Comparison of ENCODE assay signal across 18 mouse cellular contexts in genomic region chr1:66678662-66679061, GRCm38 (mm10). TPM values are rescaled to one million over a fixed set of nuclear protein-coding genes. Genes with fewer than 3 reads are reported as not detected.
DNase-seq lines count a peak whose midpoint lies in the region; ATAC-seq and TF ChIP-seq lines count a peak whose summit lies in the region.
"Had no signal": no experiment of that assay in that cellular context is flagged by ENCODE, and none has a peak within 500 bp of the region (broad histone marks: within the 10 kb centered on the region; RNA-seq: fewer than 3 reads in every experiment).

No protein-coding gene starts in this region.

- no peak for DNase-seq in heart, postnatal 0 days (ENCODE audit: low spot score)
- DNase-seq in heart, embryonic 10.5 days (ENCODE audit: low spot score), result no peak
- no peak for DNase-seq in lung, embryonic 14.5 days
- no peak for DNase-seq in lung, adult 18-20 months
- no peak for DNase-seq in MEL (ENCODE audit: low read depth, low spot score)
- DNase-seq in retina, postnatal 1 day, result no peak
- DNase-seq in ovary, postnatal 36 days (ENCODE audit: low spot score), result no peak
- DNase-seq: adrenal gland, adult 2 months; cerebellum, adult 9-10 months; kidney, postnatal 4 days; lung, postnatal 10 days; right cerebral cortex, adult 18-20 months; thymus, postnatal 14 days had no signal

- no peak overlapping the region for H3K4me3 ChIP-seq in heart, postnatal 0 days (ENCODE audit: low read depth, low read length)
- H3K4me3 ChIP-seq in heart, embryonic 10.5 days, result no peak overlapping the region
- no peak overlapping the region for H3K4me3 ChIP-seq in lung, embryonic 14.5 days (ENCODE audit: low read depth, low read length)
- H3K4me3 ChIP-seq in MEL (ENCODE audit: control insufficient read depth in 1 of 2, insufficient read depth in 1 of 2, low read depth in 2 of 2, low read length in 2 of 2), result no peak overlapping the region
- H3K4me3 ChIP-seq: limb, embryonic 13.5 days; megakaryocyte, embryonic 14.5 days had no signal

- H3K27ac ChIP-seq in heart, postnatal 0 days (ENCODE audit: low read depth), result no peak overlapping the region
- no peak overlapping the region for H3K27ac ChIP-seq in heart, embryonic 10.5 days
- H3K27ac ChIP-seq in lung, embryonic 14.5 days (ENCODE audit: low read depth), result no peak overlapping the region
- H3K27ac ChIP-seq in MEL (ENCODE audit: control insufficient read depth, low read depth, low read length), result no peak overlapping the region
- H3K27ac ChIP-seq: limb, embryonic 13.5 days; liver, embryonic 14.5 days had no signal

- no peak for ATAC-seq in heart, postnatal 0 days (ENCODE audit: insufficient read depth, low read depth)
- no peak for ATAC-seq in lung, embryonic 14.5 days (ENCODE audit: insufficient read depth)
- ATAC-seq in megakaryocyte progenitor cell, adult 5-6 weeks (replicated peaks; ENCODE audit: poor library complexity), result peak; percentile 63; the same call in 1 of the 2 replicates
- ATAC-seq: forebrain, embryonic 16.5 days had no signal

- H3K9ac ChIP-seq in heart, postnatal 0 days (replicated peaks; ENCODE audit: low read depth, low read length), result no peak overlapping the region
- no peak overlapping the region for H3K9ac ChIP-seq in lung, embryonic 14.5 days
- no peak overlapping the region for H3K9ac ChIP-seq in MEL (ENCODE audit: control insufficient read depth, low read depth, low read length, poor library complexity, severe bottlenecking)
- H3K9ac ChIP-seq: limb, embryonic 13.5 days; liver, embryonic 14.5 days had no signal

- no peaks in the 10 kb centered on the region for H3K27me3 ChIP-seq in heart, postnatal 0 days (ENCODE audit: control insufficient read depth, insufficient read depth, low read length)
- H3K27me3 ChIP-seq in heart, embryonic 10.5 days (ENCODE audit: insufficient read depth, poor library complexity, severe bottlenecking), result no peaks in the 10 kb centered on the region
- H3K27me3 ChIP-seq in lung, embryonic 14.5 days (ENCODE audit: insufficient read depth, low read length), result no peaks in the 10 kb centered on the region
- H3K27me3 ChIP-seq in MEL (ENCODE audit: control insufficient read depth in 1 of 2, insufficient read depth in 2 of 2, low read length in 2 of 2), result no peaks in the 10 kb centered on the region; a peak in 2 of 4 replicates
- H3K27me3 ChIP-seq: limb, embryonic 13.5 days; megakaryocyte, embryonic 14.5 days had no signal

- H3K9me3 ChIP-seq in heart, postnatal 0 days (replicated peaks; ENCODE audit: control insufficient read depth, low read length), result no peaks in the 10 kb centered on the region
- H3K9me3 ChIP-seq in heart, embryonic 10.5 days, result no peaks in the 10 kb centered on the region
- no peaks in the 10 kb centered on the region for H3K9me3 ChIP-seq in lung, embryonic 14.5 days (ENCODE audit: low read depth, low read length)
- H3K9me3 ChIP-seq in MEL (replicated peaks; ENCODE audit: insufficient read depth, low read length), result no peaks in the 10 kb centered on the region
- H3K9me3 ChIP-seq: limb, embryonic 13.5 days; megakaryocyte, embryonic 14.5 days had no signal

- TF ChIP-seq POLR2A in MEL (IDR thresholded peaks at IDR 0.05; ENCODE audit: control insufficient read depth in 1 of 2, insufficient read depth in 1 of 2, low read depth in 1 of 2, low read length in 2 of 2, poor library complexity in 1 of 2), result no peak

- peak; percentile 13; the same call in 1 of the 2 replicates for TF ChIP-seq CTCF in heart, postnatal 0 days (IDR thresholded peaks at IDR 0.05; ENCODE audit: low read depth)
- TF ChIP-seq CTCF in lung, embryonic 14.5 days (IDR thresholded peaks at IDR 0.05; ENCODE audit: low read depth), result 0 out of 2 replicates have a peak, but pooled peaks have one; percentile 7
- TF ChIP-seq CTCF in MEL (IDR thresholded peaks at IDR 0.05 in 2 of 3, conservative IDR thresholded peaks at IDR 0.05 in 1 of 3; ENCODE audit: control insufficient read depth in 1 of 3, insufficient read depth in 1 of 3, low read depth in 2 of 3, low read length in 3 of 3, poor library complexity in 1 of 3, severe bottlenecking in 1 of 3), result peak in 1 of 3 experiments; percentile 26; a peak in 2 of 6 replicates

- H3K4me2 ChIP-seq in heart, postnatal 0 days (ENCODE audit: low read depth, low read length), result no peak overlapping the region
- H3K4me2 ChIP-seq in lung, embryonic 14.5 days, result no peak overlapping the region
- H3K4me2 ChIP-seq: limb, embryonic 13.5 days had no signal

- peak; percentile 32 for TF ChIP-seq RAD21 in MEL (IDR thresholded peaks at IDR 0.05; ENCODE audit: low read depth, low read length)

- no peaks in the 10 kb centered on the region for H3K79me2 ChIP-seq in MEL (ENCODE audit: control insufficient read depth, insufficient read depth, low read length, poor library complexity)

- TF ChIP-seq EP300 in heart, postnatal 0 days (IDR thresholded peaks at IDR 0.05; ENCODE audit: low read depth), result no peak
- no peak for TF ChIP-seq EP300 in MEL (IDR thresholded peaks at IDR 0.05; ENCODE audit: low read depth in 1 of 2, low read length in 2 of 2)

- no peaks in the 10 kb centered on the region for H3K4me1 ChIP-seq in heart, postnatal 0 days (ENCODE audit: control insufficient read depth, insufficient read depth)
- no peaks in the 10 kb centered on the region for H3K4me1 ChIP-seq in heart, embryonic 10.5 days
- H3K4me1 ChIP-seq in lung, embryonic 14.5 days (ENCODE audit: insufficient read depth), result no peaks in the 10 kb centered on the region
- H3K4me1 ChIP-seq in MEL (ENCODE audit: control insufficient read depth in 1 of 2, insufficient read depth in 2 of 2, low read length in 2 of 2), result no peaks in the 10 kb centered on the region
- H3K4me1 ChIP-seq: limb, embryonic 13.5 days had no signal

- 41% methylated on average over 2 of the region's 2 CpGs for WGBS in heart, postnatal 0 days
- 40% methylated on average over 2 of the region's 2 CpGs for WGBS in heart, embryonic 10.5 days
- 25% methylated on average over 2 of the region's 2 CpGs for WGBS in lung, embryonic 14.5 days

- no peaks in the 10 kb centered on the region for H3K36me3 ChIP-seq in heart, postnatal 0 days (replicated peaks; ENCODE audit: control insufficient read depth, insufficient read depth, low read length)
- no peaks in the 10 kb centered on the region for H3K36me3 ChIP-seq in heart, embryonic 10.5 days
- H3K36me3 ChIP-seq in lung, embryonic 14.5 days (ENCODE audit: insufficient read depth), result no peaks in the 10 kb centered on the region
- no peaks in the 10 kb centered on the region for H3K36me3 ChIP-seq in MEL (ENCODE audit: control insufficient read depth in 1 of 2, insufficient read depth in 2 of 2, low read length in 2 of 2)
- H3K36me3 ChIP-seq: limb, embryonic 13.5 days had no signal

TF ChIP-seq in MEL, 35 proteins besides CTCF, POLR2A, EP300 and RAD21:
- no peak for TF ChIP-seq ZMIZ1 (IDR thresholded peaks at IDR 0.05; ENCODE audit: low read depth, low read length)
- 0 out of 2 replicates have a peak, but pooled peaks have one; percentile 55 for TF ChIP-seq MAFK (IDR thresholded peaks at IDR 0.05; ENCODE audit: borderline replicate concordance, low read depth, low read length)
- TF ChIP-seq ZC3H11A (IDR thresholded peaks at IDR 0.05; ENCODE audit: low read depth, low read length), result no peak
- peak; percentile 19; the same call in 1 of the 2 replicates for TF ChIP-seq SMC3 (IDR thresholded peaks at IDR 0.05; ENCODE audit: low read depth, low read length)

RNA-seq across cellular contexts. Expression of gene Rpe, which starts 22.0 kb away (rescaled TPM):
- 17.4 and 24.3 TPM in 2 replicates for total RNA-seq in heart, postnatal 0 days (2014; rRNA removed; ENCODE audit: low replicate concordance)
- polyA plus RNA-seq in heart, postnatal 0 days (2015; fragmentation: Nextera tagmentation; extraction: Ambion mirVana), result 16.6 and 18.4 TPM in 2 replicates
- polyA plus RNA-seq in heart, embryonic 10.5 days (2016; fragmentation: Nextera tagmentation; extraction: Ambion mirVana), result 38.1 and 42.0 TPM in 2 replicates
- 54.3 and 55.5 TPM in 2 replicates for polyA plus RNA-seq in lung, embryonic 14.5 days (2014; fragmentation: Nextera tagmentation; extraction: Ambion mirVana)
- 27.0 and 31.8 TPM in 2 replicates for total RNA-seq in MEL (2012; rRNA removed)
- 10 to 100 TPM in 1 of 2 experiments, not detected in 1; 32.2 TPM for polyA plus RNA-seq in MEL (2012; ENCODE audit: insufficient read depth in 1 of 2, insufficient read length in 2 of 2, low read depth in 1 of 2, low replicate concordance in 2 of 2, missing spikeins in 1 of 2)
- 62.2 and 65.0 TPM in 2 replicates for total RNA-seq in megakaryocyte progenitor cell, adult 5-6 weeks (2015)
- 61.4 and 68.6 TPM in 2 replicates for total RNA-seq in megakaryocyte progenitor cell, adult 5-6 weeks (2017)
